Mouse (Mus musculus) C2C12 (cell line): ENCODE data around the gene Hint3. TPM values are rescaled to one million over a fixed set of nuclear protein-coding genes. Genes with fewer than 3 reads are reported as not detected.

Experiments
- H3K27me3 ChIP-seq: one replicate; pipeline ENCODE4 v1.6.1; 2011; ENCODE audit not compliant: control insufficient read depth, insufficient read depth, insufficient read length
- H3K36me3 ChIP-seq: one replicate; pipeline ENCODE4 v1.6.1; 2011; ENCODE audit not compliant: control insufficient read depth, insufficient read depth
- H3K4me3 ChIP-seq: one replicate; pipeline ENCODE4 v1.5.1; 2011; ENCODE audit warnings: mild to moderate bottlenecking, control low read depth; ENCODE audit not compliant: poor library complexity, insufficient read depth, severe bottlenecking
- H3K79me2 ChIP-seq: one replicate; pipeline ENCODE4 v1.6.1; 2011; ENCODE audit not compliant: control insufficient read depth, insufficient read depth
- H3K79me3 ChIP-seq: one replicate; pipeline ENCODE4 v1.6.1; 2011; ENCODE audit warnings: low read depth, control low read depth
- H3ac ChIP-seq: one replicate; pipeline ENCODE3; 2011; ENCODE audit warnings: low read depth; ENCODE audit not compliant: control insufficient read depth, insufficient read length
- CEBPB ChIP-seq: IDR thresholded peaks from one replicate; pipeline ENCODE4 v1.6.1; 2011; ENCODE audit warnings: low read depth, mild to moderate bottlenecking, control low read depth, moderate library complexity
- CTCF ChIP-seq: IDR thresholded peaks from one replicate; pipeline ENCODE4 v1.5.1; 2011; ENCODE audit not compliant: control insufficient read depth, insufficient read depth, insufficient read length
- FOSL1 ChIP-seq: IDR thresholded peaks from one replicate; pipeline ENCODE4 v1.8.0; 2011; ENCODE audit warnings: mild to moderate bottlenecking, low read length; ENCODE audit not compliant: poor library complexity, insufficient read depth, severe bottlenecking
- MAX ChIP-seq: IDR thresholded peaks from one replicate; pipeline ENCODE4 v1.6.1; 2011; ENCODE audit warnings: mild to moderate bottlenecking, control low read depth
- MYOD1 ChIP-seq: IDR thresholded peaks from one replicate; pipeline ENCODE4 v1.6.1; 2011; ENCODE audit warnings: low read depth; ENCODE audit not compliant: control insufficient read depth, insufficient read length
- MYOG ChIP-seq: IDR thresholded peaks from one replicate; pipeline ENCODE4 v1.6.1; 2011; ENCODE audit not compliant: control insufficient read depth, insufficient read length; ENCODE audit errors: extremely low read depth
- USF1 ChIP-seq: IDR thresholded peaks from one replicate; pipeline ENCODE4 v1.6.1; 2011; ENCODE audit warnings: low read depth, mild to moderate bottlenecking, control low read depth, moderate library complexity
- long read RNA-seq, 2 experiments: library from polyadenylated mRNA; unstranded; transcript quantifications; one replicate each; pipeline ENCODE4 v2.0.0; 2019 to 2020
- polyA plus RNA-seq: library from polyadenylated mRNA; unstranded; fragments of >200 nt; fragmentation: generic; extraction: Trizol; gene quantifications from one replicate; pipeline ENCODE4 v1.2.1, GENCODE M21; 2012; ENCODE audit warnings: missing spikeins

The Hint3 gene
- 8.1 TPM for polyA plus RNA-seq
- long read RNA-seq, experiment 1, transcript Hint3-203 (5 exons, 875 nt): major isoform, 10 of 14 reads
- long read RNA-seq, experiment 1, partial matches to known transcripts: 0 of 14 reads
- long read RNA-seq, experiment 1, other reads (novel, unspliced or antisense): 4 of 14 reads
- long read RNA-seq, experiment 2, transcript Hint3-203 (5 exons, 875 nt): major isoform, 34 of 37 reads
- long read RNA-seq, experiment 2, partial matches to known transcripts: 0 of 37 reads
- long read RNA-seq, experiment 2, other reads (novel, unspliced or antisense): 3 of 37 reads

DNA sequence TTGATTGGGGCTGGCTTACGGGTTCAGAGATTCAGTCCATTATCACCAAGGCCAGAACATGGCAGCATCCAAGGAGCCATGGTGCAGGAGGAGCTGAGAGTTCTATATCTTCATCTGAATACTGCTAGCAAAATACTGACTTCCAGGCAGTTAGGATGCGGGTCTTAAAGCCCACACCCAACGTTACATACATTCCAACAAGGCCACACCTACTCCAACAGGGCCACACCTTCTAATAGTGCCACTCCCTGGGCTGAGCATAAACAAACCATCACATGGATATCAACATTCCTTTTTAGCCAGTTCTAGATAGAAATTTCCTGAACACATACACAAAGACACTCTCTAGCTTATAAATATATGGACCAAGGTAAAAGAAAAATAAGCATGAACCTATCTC lies at the start of gene Hint3:
Gene Hint3, minus strand, starts transcription at position 120 of the 400 bp plus-strand sequence.
- Histone ChIP-seq H3K27me3 (no peaks in the 10 kb centered on the region), H3ac (no peak within 1 kb of the TSS)
- no peak for TF ChIP-seq MYOD1
- no peak for TF ChIP-seq CEBPB
- TF ChIP-seq USF1: no peak
- TF ChIP-seq MYOG: no peak
- TF ChIP-seq CTCF: no peak
- TF ChIP-seq FOSL1: no peak
- no peak for TF ChIP-seq MAX

DNA sequence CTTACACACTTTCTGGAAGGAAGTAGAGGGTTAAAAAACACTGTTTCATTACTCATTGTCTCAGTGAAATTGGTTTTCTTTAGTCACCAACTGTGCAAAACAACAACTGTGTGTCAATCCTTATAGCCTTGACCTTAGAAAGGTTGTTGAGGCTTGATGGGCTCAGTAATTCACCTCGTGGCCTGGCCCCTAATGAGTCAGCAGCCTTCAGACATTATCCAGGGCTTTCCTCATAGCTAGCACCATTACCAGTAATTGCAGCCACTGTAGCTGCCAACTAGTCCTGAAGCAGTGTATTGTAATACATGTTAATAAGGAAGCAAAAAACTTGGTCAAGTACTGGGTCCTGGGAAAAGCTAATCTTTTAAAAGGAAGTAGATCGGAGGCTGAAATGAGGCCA lies 48.6 kb upstream of the Hint3 start:
- H3ac ChIP-seq: no peak overlapping the region
- no peaks in the 10 kb centered on the region for H3K79me3 ChIP-seq
- no peaks in the 10 kb centered on the region for H3K27me3 ChIP-seq
- TF ChIP-seq MYOG: no peak
- peaks cover 9% of the 10 kb centered on the region for H3K36me3 ChIP-seq
- H3K4me3 ChIP-seq: no peak overlapping the region
- no peaks in the 10 kb centered on the region for H3K79me2 ChIP-seq

More for the DNA sequence above, at the start of gene Hint3:
- Histone ChIP-seq H3K79me3 (no peaks in the 10 kb centered on the region), H3K36me3 (no peaks in the 10 kb centered on the region), H3K4me3 (no peak within 1 kb of the TSS), H3K79me2 (no peaks in the 10 kb centered on the region)

DNA sequence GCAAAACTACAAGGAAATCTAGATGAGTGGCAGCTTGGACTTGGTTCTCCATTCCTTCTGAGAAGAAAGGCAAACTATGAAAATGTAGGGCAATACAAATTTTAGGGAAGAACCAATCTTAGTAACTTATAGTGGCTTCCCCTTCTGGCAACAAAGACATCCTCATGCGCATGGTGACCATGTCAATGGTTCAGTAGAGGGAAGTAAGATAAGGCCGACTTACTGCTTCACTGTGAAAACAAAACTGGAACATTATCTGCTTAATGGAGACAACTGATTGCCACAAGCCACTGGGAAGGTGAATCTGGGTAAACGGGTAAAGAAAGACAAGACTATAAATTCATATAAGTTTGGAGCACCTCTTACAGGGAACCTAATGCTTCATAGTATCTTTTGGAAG lies 45.4 kb upstream of the Hint3 start:
- TF ChIP-seq MAX (no peak), USF1 (no peak), MYOG (no peak), CTCF (no peak), MYOD1 (no peak), FOSL1 (no peak), CEBPB (no peak)
- Histone ChIP-seq H3ac (no peak overlapping the region), H3K4me3 (no peak overlapping the region), H3K36me3 (peaks cover 9% of the 10 kb centered on the region), H3K79me3 (no peaks in the 10 kb centered on the region), H3K79me2 (no peaks in the 10 kb centered on the region), H3K27me3 (no peaks in the 10 kb centered on the region)

DNA sequence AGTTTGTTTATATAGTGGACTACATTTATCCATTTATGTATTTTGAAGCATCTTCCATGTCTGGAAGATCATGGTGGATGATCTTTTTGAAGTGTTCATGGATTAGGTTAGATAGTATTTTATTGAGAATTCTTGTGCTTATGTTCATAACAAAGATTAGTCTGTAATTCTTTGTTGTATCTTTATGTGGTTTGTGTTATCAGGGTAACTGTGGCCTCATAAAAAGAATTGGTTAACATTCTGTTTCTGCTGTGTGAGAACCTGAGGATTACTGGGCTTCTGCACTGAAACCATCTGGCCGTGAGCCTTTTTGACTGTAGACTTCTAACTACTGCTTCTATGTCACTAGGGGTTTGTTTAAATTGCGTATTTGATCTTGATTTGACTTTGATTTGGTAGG lies 37.1 kb upstream of the Hint3 start:
- Histone ChIP-seq H3K27me3 (no peaks in the 10 kb centered on the region), H3ac (no peak overlapping the region), H3K36me3 (no peaks in the 10 kb centered on the region), H3K79me2 (no peaks in the 10 kb centered on the region), H3K4me3 (no peak overlapping the region), H3K79me3 (no peaks in the 10 kb centered on the region)
- no peak for TF ChIP-seq CTCF
- no peak for TF ChIP-seq CEBPB
- TF ChIP-seq MYOG: no peak
- no peak for TF ChIP-seq USF1

DNA sequence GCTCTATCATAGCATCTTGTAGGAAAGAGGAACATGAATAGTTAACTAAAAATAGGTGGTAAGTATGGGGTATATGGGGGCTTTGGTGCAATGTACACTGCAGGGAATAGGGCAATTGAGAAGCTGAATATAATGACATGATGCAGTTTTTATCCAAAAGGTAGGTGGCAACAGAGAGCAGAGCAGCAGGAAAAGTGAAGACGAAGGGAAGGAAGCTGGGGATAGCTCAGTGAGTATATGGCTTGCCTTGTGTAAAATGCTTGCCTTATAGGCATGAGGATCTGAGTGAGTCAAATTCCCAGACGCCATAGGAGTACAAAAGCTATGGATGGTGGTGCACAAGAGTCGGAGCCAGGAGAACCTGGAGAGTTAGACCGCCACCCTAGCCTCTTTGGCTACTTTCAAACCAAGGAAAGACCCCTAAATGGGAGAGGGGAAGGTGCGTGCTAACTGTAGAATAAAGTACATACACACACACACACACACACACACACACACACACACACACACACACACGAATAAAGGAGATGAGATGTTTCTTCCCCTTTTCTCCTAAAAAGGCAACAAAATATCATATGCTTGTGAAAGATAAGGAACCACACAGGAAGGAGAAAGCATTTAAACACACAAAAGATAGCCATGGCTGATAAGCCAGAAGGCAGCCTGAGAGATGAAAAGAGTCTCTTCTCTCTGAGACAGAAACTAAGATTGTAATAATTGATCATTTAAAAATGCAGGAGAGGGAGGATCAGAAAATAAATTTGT lies 31.3 kb upstream of the Hint3 start:
- H3K27me3 ChIP-seq: no peaks in the 10 kb centered on the region
- H3K79me3 ChIP-seq: no peaks in the 10 kb centered on the region

DNA sequence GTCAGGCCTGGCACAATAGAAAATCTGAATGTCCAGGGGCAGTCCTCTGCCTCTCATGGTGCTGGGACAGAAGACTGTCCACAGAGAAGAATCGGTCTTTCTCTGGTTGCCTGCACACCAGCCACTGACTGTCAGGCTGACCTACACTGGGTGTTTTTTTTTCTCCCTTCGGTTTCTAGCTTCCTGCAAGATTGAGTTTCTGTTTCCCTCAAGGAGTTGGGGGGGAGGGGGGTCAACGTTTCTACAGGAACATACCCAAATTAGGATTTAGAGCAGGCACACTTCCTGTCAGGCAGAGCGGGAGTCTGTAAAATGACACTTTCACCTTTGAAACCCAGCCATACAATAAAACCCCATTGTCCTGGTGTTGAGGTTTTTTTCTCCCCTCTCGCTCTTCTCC lies 26.2 kb upstream of the Hint3 start:
- no peak overlapping the region for H3K4me3 ChIP-seq
- H3ac ChIP-seq: no peak overlapping the region
- TF ChIP-seq MAX: no peak
- no peak for TF ChIP-seq FOSL1
- no peak for TF ChIP-seq CTCF
- no peak for TF ChIP-seq USF1
- TF ChIP-seq CEBPB: no peak
- TF ChIP-seq MYOD1: no peak
- TF ChIP-seq MYOG: no peak
- no peaks in the 10 kb centered on the region for H3K79me2 ChIP-seq
- H3K79me3 ChIP-seq: no peaks in the 10 kb centered on the region
- no peaks in the 10 kb centered on the region for H3K27me3 ChIP-seq
- H3K36me3 ChIP-seq: peaks cover 18% of the 10 kb centered on the region

More for the DNA sequence above, 31.3 kb upstream of the Hint3 start:
- peaks cover 4% of the 10 kb centered on the region for H3K36me3 ChIP-seq
- H3ac ChIP-seq: no peak overlapping the region
- TF ChIP-seq MYOG (no peak), USF1 (no peak), FOSL1 (no peak), CEBPB (no peak), MYOD1 (no peak), MAX (no peak), CTCF (no peak)
- no peaks in the 10 kb centered on the region for H3K79me2 ChIP-seq
- no peak overlapping the region for H3K4me3 ChIP-seq
